Mouse (Mus musculus): ENCODE results near the gene Chrnb2.

- TF ChIP-seq GATA1 (IDR thresholded peaks at IDR 0.05; ENCODE audit: low read depth, low read length) (peak; percentile 46), SIN3A (IDR thresholded peaks at IDR 0.05; ENCODE audit: low read length) (no peak), CHD1 (IDR thresholded peaks at IDR 0.05; ENCODE audit: low read depth, low read length) (0 out of 2 replicates have a peak, but pooled peaks have one; percentile 28), CTCF (IDR thresholded peaks at IDR 0.05 in 2 of 3, conservative IDR thresholded peaks at IDR 0.05 in 1 of 3; ENCODE audit: control insufficient read depth in 1 of 3, insufficient read depth in 1 of 3, low read depth in 2 of 3, low read length in 3 of 3, poor library complexity in 1 of 3, severe bottlenecking in 1 of 3) (no peak)
Measured at GRCm38 (mm10) chr3:89715967-89716256, 48.5 kb downstream of the Chrnb2 start.
